Mouse (Mus musculus) layer of hippocampus, postnatal 36 days (tissue): ENCODE results near the gene Rabac1. TPM values are rescaled to one million over a fixed set of nuclear protein-coding genes. Genes with fewer than 3 reads are reported as not detected.

Source experiments
- DNase-seq, 2 experiments: peaks; one replicate each; pipeline ENCODE4 v3.0.0; 2022
- total RNA-seq, 2 experiments: library from RNA; stranded (reverse); gene quantifications; 2 replicates each; pipeline ENCODE4 v1.2.3; 2021

Gene Rabac1
- total RNA-seq: 100 to 1,000 TPM; 267 to 288 TPM

DNA sequence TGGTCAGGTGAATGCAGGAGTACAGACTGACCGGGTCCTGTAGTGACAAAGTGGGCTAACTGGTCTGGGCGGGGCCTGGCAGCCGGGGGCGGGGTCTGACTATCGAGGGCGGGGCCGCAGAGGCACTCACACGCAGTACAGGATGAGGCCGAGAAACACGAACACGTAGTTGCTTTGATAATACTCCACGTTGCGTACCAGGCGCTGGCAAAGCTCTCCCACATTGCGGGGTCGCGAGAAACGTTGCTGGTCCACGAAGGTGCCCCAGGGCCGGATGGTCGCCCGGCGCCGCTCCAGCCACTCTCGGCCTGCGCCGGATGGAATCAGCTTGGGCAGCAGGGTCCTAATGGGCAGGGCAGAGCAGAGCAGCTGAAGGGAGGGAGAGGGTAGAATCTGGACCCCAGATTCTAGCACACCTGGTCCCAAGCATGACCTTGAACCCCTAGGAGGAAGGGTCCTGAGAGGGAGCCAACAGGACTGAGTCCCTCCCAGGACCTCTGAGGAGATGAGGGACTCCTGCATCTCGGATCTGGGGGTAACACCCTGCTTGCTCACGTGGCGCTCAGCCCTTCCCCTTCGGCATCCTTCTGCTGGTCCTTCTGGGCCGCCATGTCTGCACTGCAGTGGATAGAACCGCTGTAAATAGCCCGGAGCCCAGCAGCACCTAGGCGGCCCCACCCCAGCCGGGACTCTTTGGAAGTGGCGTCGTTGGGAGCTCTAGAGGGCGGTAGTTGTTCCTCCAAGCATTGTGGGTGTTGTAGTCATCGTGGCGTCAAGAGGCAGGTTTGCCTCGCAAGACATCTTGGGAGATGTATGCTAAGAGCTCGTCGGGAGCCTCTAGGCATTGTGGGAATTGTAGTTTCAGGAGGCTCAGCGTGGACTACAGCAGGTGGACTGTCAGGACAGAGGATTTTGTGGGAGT lies at the start of gene Rabac1:
TSS of gene Rabac1 (minus strand) at position 783 of the 922 bp plus-strand sequence.
- DNase-seq: peak; percentile 92

DNA sequence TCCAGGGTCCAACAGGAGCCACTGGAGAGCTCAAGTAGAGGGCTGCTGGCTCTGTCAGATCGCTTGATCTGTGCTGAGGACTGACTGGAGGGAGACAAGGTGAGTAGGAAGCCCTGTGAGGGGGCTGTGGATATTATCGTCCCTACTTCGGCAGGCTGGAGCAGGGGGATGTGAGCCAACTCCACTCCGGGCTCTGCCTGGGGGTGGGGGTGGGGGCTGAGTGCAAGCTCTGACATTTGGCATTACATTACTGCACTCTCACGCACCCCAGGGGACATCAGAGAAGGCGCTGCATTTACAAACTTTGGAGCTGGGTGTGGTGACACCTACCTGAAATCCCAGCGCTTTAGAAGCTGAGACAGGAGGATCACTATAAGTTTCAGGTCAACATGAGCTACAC lies 39.0 kb upstream of the Rabac1 start:
- no peak for DNase-seq

DNA sequence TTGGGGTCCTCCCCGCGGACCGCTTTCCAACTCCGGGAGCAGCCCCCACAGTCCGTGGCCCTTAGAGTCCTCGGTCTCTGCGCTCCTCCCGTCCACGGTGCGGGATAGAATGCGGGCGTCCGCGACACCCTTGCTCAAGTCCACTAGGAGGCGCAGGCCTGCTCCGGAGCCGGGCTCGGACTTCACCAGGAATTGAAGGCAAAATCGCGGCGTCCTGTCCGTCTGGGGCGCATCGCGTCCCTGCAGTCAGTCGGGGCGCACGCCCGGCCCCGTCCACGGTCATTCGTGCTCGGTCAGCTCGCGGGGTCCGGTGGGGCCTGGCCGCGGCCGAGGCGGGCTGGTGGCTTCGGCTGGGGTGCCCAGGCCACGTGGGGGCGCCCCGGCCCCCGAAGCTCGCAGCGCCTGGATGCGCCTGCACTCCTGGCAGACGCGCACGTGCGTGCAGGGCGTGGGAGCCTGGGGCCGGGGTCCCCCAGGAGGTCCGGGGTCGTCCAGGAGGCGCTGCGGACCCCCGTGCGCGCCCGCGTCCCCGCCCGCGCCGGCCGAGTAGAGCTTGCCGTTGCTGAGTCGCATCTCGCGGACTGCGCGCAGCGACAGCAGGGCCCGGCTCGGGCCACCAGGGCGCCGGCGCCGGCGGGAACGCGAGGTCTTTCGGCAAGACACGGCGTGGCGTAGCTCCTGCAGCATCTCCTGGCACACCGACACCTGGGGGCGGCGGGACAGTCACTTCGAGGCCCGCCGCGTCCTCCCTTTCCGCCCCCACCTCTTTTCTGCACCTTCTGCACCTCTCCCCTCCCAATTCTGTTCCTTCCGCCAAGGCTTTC lies 37.7 kb upstream of the Rabac1 start:
- peak; percentile 50 to 63 for DNase-seq

DNA sequence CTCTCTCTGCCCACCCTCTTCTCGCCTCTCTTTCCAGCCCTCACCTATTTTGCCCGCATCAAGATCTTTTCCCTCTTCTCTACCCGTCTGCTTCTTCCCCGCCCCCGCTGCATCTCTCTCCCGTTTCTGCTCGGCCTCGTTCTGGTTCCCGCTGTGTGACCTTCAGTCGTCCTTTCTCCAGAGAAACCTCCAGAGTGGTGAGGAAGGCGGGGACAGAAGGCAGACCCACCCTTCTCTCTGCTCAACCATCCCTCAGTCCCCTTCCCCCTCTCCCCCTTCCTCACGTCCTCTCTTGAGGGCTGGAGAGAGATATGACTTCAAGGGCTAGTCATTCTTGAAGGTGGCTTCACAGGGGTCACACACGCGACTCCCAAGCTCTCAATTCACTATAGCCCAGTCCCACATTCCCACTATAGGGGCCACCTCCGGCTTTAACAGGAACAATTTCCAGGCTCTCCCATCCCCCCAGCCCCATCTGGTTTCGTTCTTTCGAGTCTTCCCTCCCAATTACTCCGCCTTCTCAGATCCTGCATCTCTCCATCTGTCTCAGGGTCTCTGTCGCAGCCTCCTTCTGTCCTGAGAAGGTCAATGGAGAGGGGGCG lies 36.6 kb upstream of the Rabac1 start:
- peak; percentile 59 to 69 for DNase-seq

DNA sequence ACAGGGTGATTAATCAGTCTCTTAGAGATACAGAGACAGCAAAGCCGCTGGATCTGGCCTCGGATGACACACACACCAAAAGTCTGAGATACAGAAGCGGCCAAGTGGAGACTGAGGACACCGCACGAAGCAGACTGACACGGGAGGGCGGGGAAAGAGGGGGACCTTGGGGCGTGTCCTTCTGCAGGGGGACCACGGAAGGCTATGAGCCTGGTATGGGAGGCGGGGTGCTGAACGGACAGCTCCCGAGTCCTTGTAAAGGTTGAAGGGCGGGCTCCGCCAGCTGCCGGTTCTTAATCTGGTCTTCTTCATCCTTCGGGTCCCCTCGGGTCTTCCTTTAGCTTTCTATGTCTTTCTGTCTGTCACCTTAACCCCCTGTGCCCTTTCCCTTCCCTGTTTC lies 36.1 kb upstream of the Rabac1 start:
- peak in 1 of 2 experiments; percentile 54 for DNase-seq

DNA sequence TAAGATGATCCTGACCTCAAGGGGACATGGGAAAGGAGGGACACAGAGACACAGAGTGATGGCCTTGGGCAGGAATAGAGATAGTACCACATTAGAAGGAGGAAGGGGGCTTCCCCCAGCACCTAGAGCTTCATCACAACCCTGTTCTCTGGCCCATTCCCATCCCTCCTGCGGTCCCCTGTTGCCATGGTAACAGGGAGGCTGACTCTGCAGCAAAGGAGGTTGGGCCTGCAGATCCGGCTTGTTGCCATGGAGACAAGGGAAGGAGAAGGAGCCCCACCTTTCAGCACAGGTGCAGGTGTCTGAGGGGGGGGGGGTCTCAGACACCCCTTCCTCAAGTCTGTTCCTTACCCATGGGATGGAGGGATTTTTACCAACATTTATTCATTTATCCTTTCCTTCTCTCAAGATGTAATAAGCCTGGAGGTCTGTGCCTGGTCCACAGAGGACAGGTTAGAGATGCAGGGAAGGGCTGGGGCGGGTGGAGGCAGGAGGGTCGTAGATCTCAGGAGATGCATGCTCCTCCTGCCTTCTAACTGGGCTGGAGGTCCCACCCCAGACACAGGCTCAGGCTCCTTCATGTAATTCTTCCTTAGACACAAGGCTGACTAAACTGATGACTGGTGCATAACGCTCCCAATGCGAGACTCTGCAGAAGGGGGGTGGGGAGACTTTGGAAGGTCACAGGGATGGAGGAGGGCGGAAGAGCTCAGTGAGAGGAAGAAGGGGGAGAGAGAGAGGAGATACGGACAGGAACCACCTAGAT lies 35.2 kb upstream of the Rabac1 start:
- DNase-seq: peak; percentile 65 to 71

DNA sequence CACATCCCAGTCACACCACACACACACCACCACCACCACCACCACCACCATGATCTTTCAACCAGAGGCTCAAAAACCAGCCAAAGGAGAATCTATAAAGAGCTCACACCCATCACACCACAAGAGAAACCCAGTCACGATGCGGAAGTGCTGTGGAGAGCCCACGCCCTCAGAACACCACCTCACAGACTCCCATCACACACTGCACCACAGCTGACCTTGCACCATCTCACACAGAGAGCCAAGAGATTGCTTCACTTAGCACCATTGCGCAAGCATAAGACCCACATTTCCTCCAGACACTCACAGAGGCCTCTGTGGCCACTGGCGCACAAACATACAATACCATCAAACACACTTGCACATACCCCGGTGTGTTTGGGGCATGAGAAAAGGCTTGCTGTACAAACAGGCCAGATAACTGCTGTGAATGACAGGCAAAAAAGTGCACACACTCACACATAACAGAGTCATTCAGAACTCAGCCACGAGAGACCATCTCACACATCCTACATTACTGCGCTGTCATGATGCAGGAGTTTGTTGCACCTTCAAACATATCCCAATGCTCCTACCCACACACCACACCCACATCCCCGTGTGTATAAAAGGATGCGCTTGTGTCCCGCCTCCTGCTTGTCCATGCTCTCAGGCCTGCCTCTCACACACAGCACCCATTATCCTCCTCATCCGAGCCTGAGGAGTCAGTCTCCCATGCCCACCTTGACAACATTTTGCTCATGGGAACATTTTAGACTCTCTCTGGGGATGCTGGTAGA lies 34.2 kb upstream of the Rabac1 start:
- DNase-seq: no peak

DNA sequence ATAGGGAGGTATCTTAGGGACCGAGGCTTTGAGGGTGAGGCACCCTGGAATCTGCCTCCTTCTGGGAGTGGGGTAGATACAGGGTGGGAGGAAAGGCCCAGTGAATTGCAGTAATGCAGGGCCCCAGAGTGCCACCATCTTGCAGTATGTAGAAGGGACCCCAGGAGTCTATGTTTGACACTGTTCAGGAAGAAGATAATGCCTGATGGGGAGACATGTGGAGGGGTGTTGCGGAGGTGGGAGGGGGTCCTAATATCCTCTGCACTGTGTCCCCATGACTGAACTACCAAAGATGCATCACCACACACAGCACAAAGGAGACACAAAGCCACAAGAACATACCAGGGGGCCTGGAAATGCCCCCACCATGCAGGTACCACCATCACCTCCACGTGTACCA lies 33.6 kb upstream of the Rabac1 start:
- no peak for DNase-seq

DNA sequence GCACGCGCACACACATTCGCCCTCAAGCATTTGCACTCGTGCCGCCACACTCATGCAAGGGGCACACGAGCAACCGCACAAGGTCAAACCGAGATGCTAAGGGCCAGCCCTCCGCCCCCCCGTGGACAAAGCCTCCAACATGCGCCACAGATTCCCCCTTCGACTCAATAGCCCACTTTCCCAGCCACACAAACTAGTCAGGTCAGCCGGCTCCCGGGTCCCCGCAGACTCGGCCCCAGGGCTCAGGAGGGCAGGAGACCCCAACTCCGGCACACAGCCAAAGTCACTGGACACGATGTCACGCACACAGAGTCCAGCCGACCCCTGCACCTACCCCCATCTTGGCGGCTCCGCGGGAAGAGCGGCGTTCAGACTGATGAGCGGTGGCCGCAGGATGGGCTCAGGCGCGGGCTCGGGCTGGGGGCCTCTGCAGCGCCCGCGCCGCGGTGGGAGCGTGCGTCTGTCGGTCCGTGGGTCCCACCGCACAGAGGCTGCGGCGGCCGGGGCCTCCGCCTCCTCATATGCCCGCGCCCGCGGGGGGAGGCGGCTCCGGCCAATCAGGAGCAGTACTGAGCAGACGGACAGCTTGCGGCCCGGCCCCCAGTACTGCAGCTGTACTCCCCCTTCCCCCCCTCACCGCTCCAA lies 33.0 kb upstream of the Rabac1 start, which contains the start of gene Atp1a3:
TSS of gene Atp1a3 (minus strand) at position 538 of the 645 bp plus-strand sequence.
- DNase-seq: peak; percentile 75 to 79

DNA sequence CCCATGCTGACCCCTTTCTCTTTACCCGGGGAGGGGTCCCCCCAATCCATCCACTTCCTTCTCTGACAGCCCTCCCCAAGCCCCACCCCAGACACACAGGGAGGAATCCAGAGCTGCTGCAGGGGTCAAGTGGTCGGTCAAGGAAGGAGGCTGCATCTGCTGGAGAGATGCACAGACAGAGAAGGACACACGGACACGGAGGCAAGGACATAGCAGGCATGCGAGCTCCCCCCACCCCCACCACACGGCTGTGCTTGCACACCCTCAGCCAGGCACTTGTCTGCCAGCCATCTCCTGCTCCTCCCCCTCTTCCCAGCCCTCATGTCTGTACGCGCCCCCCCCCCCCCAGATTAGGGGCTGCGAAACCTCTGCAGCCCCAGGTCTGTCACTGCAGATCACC lies 32.3 kb upstream of the Rabac1 start:
- DNase-seq: no peak

DNA sequence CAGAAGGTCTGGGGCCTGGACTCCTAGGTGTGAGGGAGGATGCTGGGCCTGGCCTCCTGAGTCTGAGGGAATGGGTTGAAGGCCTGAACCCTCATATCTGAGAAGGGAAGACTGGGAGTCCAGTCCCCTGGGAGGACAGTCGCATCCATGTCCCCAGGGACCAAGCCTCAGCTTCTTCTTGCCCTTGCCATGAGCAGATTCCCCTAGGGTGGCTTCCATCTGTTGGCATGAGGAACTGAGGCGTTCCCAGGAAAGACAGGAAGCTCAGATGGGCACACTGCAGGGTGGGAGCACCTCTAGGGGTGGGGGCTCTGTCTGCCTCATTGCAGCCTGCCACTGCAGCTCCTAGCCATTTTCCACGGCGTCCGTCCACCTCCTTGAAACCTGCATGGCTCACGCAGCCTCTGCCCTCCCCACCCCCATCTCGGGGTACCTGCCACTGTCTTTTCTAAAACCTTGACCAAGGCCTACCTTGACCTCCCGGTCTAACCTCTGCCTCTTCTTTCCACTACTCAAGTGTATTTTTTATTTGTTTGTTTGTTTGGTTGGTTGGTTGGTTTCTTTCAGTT lies 31.4 kb upstream of the Rabac1 start:
- DNase-seq: no peak

DNA sequence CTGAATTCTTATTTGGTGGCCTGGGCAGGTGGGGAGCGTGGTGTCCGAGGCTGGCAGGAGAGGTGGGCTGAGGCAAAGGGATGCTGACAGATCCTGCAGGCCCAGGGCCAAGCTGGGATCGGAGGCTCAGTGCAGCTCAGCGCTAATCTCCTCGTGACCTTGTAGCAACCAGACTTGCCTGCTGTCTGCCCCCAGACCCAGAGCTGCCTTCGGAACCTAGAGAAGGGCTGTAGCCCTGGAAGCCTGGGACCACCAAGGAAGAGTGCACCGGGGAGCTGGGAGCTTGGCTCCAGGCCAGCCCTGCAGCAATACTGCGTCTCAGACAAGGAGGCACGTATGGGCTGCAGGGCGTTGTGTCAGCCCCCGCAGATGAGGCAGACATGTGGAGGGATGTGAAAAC lies 30.7 kb upstream of the Rabac1 start:
- DNase-seq: no peak

DNA sequence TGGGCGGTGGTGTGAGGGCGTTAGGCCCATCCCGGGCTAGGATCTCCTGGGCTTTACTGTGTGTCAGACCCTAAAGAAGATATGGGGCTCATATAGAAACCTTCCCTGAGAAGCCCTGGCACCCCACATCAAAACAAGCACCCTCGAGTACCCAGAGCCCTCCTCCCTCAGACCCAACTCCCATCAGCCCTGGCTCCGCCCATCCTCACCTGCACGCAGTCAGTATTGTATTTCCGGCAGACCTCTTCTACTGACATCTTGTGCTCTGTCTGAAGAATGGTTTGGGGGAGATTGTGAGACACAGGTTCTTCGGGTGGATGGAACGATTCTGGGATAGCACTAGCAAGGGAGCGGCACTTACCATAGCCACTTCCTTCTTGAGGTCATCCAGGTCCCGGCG lies 28.2 kb upstream of the Rabac1 start:
- no peak for DNase-seq

DNA sequence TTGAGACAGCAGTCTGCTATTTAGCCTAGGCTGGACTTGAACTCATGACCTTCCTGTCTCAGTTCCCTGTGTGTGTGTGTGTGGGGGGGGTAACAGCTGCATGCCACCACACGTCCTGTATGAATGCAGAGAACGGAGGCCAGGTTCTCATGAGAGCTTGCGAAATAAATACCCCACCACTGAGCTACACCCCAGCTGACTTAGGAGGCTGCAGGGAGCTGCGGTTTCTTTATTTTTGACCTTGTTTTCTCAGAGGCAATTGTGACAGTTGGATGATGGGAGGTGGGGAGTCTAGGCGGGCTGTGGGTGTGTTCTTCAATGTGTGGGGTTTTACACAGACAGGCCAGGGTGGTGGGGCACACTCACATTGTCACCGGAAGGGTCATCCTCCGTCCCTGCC lies 27.7 kb upstream of the Rabac1 start:
- no peak for DNase-seq

DNA sequence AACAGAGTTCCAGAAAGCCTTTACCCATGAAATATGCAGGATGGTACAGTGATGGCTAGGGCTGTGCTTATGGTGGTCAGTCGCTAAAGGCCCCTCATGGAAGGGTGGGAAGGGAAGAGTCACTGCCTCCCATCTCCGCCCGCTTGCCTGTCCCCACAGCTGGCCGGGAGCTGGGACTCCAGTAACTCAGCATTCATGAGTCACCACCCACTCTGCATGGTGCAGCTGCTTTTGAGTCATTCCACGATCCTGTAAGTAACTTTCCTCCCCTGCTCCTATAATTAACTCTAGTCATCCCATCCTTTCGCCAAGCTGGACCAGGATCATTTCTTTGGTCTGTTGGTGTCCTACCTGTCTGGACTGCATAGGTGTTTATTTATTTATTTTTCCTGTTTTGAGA lies 20.5 kb upstream of the Rabac1 start:
- no peak for DNase-seq

DNA sequence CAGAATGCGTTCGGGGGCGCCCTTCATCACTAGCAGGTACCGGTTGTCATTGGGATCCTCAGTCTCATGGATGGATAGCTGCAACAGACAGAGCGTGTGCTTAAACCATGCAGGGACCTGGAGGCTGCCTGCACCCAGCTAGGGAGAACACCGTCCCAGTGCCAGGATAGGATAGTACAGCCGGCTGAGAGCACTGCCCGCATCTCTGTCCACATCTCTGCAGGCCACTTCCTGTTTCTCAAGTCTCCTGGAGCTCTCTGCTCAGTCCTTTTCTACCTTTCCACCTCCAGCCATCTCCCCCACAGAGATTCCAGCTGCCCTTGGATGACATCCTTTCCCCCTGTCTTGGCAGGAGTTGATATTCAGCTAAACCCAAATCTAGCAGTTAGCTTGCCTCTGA lies 17.9 kb upstream of the Rabac1 start:
- DNase-seq: no peak

DNA sequence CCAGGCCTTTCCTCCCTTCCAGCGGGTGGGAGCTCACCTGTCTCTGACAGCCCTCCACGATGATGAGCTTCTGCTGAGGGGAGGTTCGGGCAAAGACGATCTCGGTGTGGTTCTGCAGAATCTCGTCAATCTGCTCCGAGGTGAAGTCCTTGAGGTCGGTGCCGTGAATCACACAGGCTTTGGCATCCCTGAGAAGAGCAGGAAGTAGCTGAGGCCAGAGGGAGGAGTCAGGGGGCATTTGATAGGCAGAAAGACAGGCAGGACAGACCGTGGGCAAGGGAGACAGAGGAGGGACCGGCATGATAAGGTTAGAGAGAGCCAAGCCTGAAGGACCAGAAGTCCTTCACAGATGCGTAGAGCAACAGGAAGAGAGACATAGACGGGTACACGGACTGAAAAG lies 15.4 kb upstream of the Rabac1 start:
- no peak for DNase-seq

DNA sequence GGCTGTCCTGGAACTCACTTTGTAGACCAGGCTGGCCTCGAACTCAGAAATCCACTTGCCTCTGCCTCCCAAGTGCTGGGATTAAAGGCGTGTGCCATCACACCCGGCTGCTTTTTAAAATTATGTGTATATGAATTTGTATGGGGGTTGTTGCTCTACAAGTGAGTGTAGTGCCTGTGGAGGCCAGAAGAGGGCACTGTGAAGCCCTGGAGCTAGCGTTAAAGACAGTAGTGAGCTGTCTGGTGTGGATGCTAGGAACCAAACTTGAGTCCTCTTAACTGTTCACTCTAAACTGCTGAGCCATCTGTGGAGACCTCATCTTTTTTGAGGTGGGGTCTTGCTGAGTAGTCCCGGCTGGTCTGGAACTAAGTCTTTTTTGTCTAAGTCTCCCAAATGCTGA lies 13.2 kb upstream of the Rabac1 start:
- DNase-seq: no peak

DNA sequence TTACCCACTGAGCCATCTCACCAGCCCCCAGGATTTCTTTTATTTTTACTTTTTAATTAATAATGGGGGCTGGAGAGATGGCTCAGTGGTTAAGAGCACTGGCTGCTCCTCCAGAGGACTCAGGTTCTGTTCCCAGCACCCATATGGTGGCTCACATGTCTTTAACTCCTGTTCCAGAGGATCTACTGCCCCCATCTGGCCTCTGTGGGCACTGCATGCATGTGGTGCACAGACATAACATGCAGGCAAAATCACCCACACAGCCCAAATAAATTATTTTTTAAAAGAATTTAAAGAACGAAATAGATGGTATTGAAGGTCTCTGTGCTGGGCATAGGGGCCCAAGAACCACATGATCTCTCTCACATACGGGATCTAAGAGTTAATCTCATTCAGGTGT lies 11.8 kb upstream of the Rabac1 start:
- no peak for DNase-seq

DNA sequence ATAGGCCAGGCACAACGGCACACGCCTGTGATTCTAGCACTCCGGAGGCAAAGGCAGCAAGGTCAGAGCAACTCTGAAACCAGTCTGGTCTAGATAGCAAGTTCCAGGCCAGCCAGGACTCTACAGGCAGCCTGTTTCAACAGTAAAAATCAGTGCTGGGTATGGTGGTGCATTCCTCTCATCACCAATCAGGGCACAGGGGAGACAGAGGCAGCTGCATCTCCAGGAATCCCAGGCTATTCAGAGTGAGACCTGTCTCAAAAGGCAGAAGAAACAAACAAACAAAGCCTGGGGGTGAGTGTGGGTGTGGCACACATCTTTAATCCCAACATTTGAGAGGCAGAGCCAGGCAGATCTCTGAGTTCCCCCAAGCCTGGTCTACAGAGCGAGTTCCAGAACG lies 10.8 kb upstream of the Rabac1 start:
- DNase-seq: no peak

DNA sequence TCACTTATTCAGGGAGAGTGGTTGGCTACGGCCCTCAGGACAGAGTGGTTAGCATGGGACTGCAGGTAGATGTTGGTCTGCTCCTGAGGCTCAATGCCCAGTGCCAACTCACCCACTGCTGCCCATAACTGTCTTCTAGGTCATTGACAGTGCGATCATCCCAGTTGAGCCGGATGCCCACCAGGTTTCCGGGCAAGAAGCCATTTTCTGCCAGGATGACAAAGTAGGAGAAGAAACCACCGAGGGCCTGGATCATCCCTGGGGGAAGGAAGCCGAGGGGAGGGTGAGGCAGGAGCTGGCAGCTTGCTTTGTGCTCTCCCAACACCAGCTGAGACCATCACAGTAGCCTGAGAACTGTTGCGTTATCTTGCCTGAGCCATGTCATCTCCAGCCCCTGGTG lies 7.9 kb upstream of the Rabac1 start:
- no peak for DNase-seq
